Mouse (Mus musculus) lung, embryonic 14.5 days (tissue): Measurements from ENCODE around the gene Ugt1a5. TPM values are rescaled to one million over a fixed set of nuclear protein-coding genes. Genes with fewer than 3 reads are reported as not detected.

ENCODE experiments used
- ATAC-seq: fragments of 200-750 bp; cut with Nextera tagmentation; 2 replicates; pipeline ENCODE4 v1.8.0; 2017; ENCODE audit warnings: mild to moderate bottlenecking, moderate TSS enrichment, moderate library complexity; ENCODE audit not compliant: insufficient read depth
- DNase-seq: peaks from one replicate; pipeline ENCODE4 v3.0.0-alpha.2; 2015
- H3K27ac ChIP-seq: fragments of 300-500 bp; sonication (generic); 2 replicates; pipeline ENCODE4 v1.5.1; 2014; ENCODE audit warnings: low read depth, mild to moderate bottlenecking, moderate library complexity
- H3K27me3 ChIP-seq: fragments of 300-500 bp; sonication (generic); 2 replicates; pipeline ENCODE4 v1.6.1; 2014; ENCODE audit warnings: low read length, control low read depth; ENCODE audit not compliant: insufficient read depth
- H3K36me3 ChIP-seq: fragments of 300-500 bp; sonication (generic); 2 replicates; pipeline ENCODE4 v1.6.1; 2014; ENCODE audit warnings: control low read depth; ENCODE audit not compliant: insufficient read depth
- H3K4me1 ChIP-seq: fragments of 300-500 bp; sonication (generic); 2 replicates; pipeline ENCODE4 v1.6.1; 2014; ENCODE audit warnings: antibody characterized with exemption, control low read depth; ENCODE audit not compliant: insufficient read depth
- H3K4me2 ChIP-seq: fragments of 300-500 bp; sonication (generic); 2 replicates; pipeline ENCODE4 v1.6.1; 2014; ENCODE audit warnings: mild to moderate bottlenecking
- H3K4me3 ChIP-seq: fragments of 300-500 bp; sonication (generic); 2 replicates; pipeline ENCODE4 v1.5.1; 2014; ENCODE audit warnings: low read depth, low read length
- H3K9ac ChIP-seq: fragments of 300-500 bp; sonication (generic); 2 replicates; pipeline ENCODE4 v1.6.1; 2014
- H3K9me3 ChIP-seq: fragments of 300-500 bp; sonication (generic); 2 replicates; pipeline ENCODE4 v1.6.1; 2016; ENCODE audit warnings: low read depth, low read length, control low read depth
- CTCF ChIP-seq: IDR thresholded peaks from 2 replicates; pipeline ENCODE4 v1.5.1; 2016; ENCODE audit warnings: antibody characterized with exemption, low read depth
- WGBS: fragments of 180-500 bp; shearing (Covaris S2); extraction: QIAGEN DNeasy Blood & Tissue Kit; methylation state at CpG from one replicate; pipeline ENCODE4 v1.1.7; 2014; 5-methylcytosine and 5-hydroxymethylcytosine counted together
- polyA plus RNA-seq: library from polyadenylated mRNA; unstranded; fragments of >200 nt; fragmentation: Nextera tagmentation; extraction: Ambion mirVana; gene quantifications from 2 replicates; pipeline ENCODE4 v1.2.1, GENCODE M21; 2014

Ugt1a5 gene
- polyA plus RNA-seq, 1 experiment from 2014 or later = not detected

DNA sequence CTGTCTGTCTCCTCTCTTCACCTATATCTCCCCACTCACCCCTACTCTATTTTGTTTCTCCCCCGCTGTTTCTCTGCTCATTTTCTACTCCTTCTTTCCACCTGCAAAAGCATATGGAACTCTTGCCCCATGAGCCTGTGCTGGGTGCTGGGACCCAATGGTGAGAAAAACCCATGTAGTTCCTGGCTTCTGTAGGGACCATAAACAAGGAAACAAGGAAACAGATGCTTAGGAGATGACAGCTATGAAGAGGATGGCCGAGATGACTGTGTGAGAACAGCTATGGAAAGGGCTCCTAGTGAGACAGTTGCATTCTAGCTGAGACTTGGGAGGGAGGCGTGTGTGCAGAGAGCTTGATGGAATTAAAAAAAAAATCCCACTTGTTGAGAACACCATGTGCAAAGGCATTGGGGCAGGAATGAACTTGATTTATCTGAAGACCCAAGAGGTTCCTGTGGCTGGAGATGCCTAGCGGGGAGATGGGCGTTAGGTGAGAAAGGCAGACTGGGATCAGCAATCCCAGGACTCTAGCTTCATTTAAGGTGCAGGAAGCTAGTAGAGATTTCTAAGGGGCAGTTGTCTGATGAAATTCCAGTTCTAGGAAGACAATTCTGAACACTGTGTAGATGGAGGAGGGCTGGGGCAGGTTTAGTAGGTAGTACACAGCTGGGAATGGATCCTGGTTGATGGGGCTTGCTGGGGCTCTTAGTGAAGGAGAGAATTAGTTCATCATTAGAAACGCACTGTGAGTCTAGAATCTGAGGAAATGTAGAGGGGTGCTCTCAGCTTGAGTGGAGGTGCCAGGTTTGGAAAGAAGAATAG lies 65.4 kb downstream of the Ugt1a5 start:
- Histone ChIP-seq H3K4me2 (no peak overlapping the region), H3K9me3 (peaks cover 91% of the 10 kb centered on the region), H3K4me1 (no peaks in the 10 kb centered on the region), H3K27me3 (no peaks in the 10 kb centered on the region), H3K4me3 (no peak overlapping the region), H3K9ac (no peak overlapping the region), H3K27ac (no peak overlapping the region), H3K36me3 (no peaks in the 10 kb centered on the region)
- 69% methylated on average over 6 of the region's 6 CpGs for WGBS
- DNase-seq (no peak), ATAC-seq (no peak)
- TF ChIP-seq CTCF = no peak

DNA sequence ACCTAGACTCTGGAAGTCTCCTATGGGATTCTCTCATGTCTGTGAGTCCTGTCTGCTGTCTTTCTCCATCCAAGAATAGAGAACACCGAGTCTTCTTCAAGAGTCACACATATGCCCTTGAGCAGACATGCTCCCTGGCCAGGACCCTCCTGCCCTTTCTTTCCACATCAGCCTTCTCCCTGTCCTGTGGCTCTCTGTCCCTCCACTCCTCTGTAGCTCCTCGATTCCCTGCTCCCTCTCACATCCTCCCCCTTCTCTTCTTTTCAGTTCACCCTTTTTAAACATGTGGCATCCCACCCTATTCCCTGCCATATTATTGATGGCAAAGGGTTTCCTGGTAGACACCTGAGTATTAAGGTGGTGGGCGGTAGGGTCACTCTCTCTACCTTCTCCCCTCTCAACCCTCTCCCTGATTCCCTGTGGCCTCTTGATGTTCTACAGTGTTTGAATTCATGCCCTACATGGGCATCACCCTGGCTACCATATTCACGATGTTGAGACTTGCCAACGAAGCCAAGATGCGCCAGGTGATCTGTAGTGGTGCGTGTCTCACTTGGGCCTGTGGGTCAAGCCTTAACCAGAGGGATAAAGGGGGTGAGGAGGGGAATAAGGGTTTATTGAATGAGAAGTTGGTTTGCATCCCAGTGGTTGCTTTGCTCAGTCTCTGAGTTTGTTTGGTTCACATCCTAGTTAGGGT lies 66.1 kb downstream of the Ugt1a5 start:
- 60% methylated on average over 7 of the region's 7 CpGs for WGBS
- no peak overlapping the region for H3K4me3 ChIP-seq
- no peak overlapping the region for H3K9ac ChIP-seq
- no peak for TF ChIP-seq CTCF
- H3K4me2 ChIP-seq = no peak overlapping the region
- H3K4me1 ChIP-seq = no peaks in the 10 kb centered on the region
- no peak for DNase-seq
- H3K9me3 ChIP-seq = peaks cover 86% of the 10 kb centered on the region
- H3K27me3 ChIP-seq = no peaks in the 10 kb centered on the region
- ATAC-seq = no peak
- no peaks in the 10 kb centered on the region for H3K36me3 ChIP-seq
- no peak overlapping the region for H3K27ac ChIP-seq

DNA sequence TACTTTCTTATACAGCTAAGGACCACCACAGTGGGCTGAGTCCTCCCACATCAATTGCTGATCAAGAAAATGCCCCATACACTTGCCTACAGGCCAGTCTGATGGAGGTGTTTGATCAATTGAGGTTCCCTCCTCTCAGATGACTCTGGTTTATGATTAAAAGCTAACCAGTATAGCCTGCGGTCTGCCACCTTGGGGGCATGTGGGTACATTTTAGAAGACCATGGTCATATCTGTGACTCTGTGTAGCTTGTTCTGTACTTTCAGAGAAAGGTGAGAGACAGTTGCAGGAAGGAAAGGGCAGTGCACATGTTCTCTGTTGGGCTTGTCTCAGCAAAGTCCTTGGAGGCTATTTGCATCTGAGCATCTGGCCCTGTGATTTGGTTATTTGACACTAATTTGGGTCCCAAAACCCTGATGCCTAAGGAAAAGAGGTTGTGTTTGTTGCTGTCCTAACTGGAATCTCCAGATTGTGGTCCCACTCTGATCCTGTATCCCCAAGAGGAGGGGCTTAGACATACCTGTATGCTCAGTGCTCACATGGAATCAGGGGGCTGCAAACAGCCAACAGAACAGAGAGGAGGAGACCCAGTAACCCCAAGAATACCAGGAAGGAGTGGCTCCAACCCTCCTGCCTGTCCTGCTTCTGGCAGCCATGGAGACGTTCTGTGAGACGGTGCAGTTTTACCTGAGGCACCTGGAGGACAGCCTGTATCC lies 67.0 kb downstream of the Ugt1a5 start:
- no peak for TF ChIP-seq CTCF
- DNase-seq = no peak
- 53% methylated on average over 3 of the region's 3 CpGs for WGBS

DNA sequence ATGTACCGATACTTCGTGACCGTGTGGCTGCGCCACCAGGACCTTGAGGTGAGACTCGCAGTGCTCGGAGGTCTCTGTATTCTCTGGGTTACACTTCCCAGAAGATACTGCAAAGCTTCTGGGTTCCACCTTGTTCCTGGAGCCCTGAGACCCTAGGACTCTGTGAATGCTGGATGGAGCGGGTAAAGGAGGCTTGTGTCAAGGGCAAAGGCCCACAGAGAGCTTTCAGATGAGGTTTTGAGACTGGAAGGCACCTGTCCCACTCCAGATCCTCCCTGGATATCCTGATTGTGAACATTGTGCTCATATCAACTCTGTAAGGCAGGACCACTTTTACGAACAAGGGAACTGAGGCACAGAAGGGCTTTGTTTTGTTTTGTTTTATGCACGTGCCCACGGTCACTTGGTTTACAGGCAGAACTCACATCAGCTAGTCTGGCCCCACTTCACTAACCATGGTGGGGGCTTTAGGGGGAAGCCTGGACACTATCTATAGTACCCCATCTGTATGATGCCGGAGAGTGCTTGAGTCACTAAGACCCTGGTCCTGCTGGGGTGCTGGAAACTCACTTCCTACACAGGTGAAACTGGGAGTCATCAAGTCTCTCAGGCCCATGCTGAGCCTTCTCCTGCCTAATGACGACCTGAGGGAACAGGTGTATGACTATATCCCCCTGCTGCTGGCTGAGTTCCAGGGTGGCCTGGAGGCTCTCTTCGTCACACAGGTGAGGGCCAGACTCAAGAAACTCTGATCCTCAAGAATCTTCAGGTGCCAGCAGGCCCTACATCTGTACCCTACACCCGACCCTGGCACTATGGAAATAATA lies 67.8 kb downstream of the Ugt1a5 start:
- Histone ChIP-seq H3K27me3 (no peaks in the 10 kb centered on the region), H3K27ac (no peak overlapping the region), H3K4me3 (no peak overlapping the region), H3K4me1 (no peaks in the 10 kb centered on the region), H3K9ac (no peak overlapping the region), H3K9me3 (peaks cover 82% of the 10 kb centered on the region), H3K36me3 (no peaks in the 10 kb centered on the region), H3K4me2 (no peak overlapping the region)
- WGBS = 67% methylated on average over 14 of the region's 14 CpGs
- ATAC-seq = no peak
- no peak for TF ChIP-seq CTCF
- no peak for DNase-seq

More for the DNA sequence above, 67.0 kb downstream of the Ugt1a5 start:
- H3K36me3 ChIP-seq = no peaks in the 10 kb centered on the region
- H3K4me3 ChIP-seq = no peak overlapping the region
- H3K27me3 ChIP-seq = no peaks in the 10 kb centered on the region
- H3K9me3 ChIP-seq = peaks cover 84% of the 10 kb centered on the region
- H3K4me2 ChIP-seq = no peak overlapping the region
- H3K4me1 ChIP-seq = no peaks in the 10 kb centered on the region
- ATAC-seq = no peak
- H3K9ac ChIP-seq = no peak overlapping the region
- H3K27ac ChIP-seq = no peak overlapping the region

DNA sequence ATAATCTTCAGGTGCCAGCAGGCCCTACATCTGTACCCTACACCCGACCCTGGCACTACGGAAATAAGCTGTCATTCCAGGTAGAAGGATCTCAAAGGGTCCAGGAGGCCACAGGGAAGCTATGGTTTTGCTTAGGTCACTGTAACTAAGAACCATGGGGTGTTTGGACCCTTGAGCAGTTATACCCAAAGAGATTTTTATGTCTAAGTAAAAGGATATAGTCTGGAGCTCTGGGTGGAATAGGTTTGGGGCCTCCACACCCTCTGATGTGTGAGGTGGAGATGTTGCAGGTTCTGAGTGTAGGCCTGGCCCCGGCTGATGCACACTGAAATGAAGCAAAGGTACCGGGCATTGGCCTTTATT lies 68.4 kb downstream of the Ugt1a5 start:
- no peak for DNase-seq
- TF ChIP-seq CTCF = no peak
- Histone ChIP-seq H3K9ac (no peak overlapping the region), H3K4me2 (no peak overlapping the region), H3K36me3 (no peaks in the 10 kb centered on the region), H3K4me1 (no peaks in the 10 kb centered on the region), H3K27me3 (no peaks in the 10 kb centered on the region), H3K27ac (no peak overlapping the region), H3K9me3 (peaks cover 84% of the 10 kb centered on the region), H3K4me3 (no peak overlapping the region)
- 57% methylated on average over 4 of the region's 4 CpGs for WGBS
- no peak for ATAC-seq

DNA sequence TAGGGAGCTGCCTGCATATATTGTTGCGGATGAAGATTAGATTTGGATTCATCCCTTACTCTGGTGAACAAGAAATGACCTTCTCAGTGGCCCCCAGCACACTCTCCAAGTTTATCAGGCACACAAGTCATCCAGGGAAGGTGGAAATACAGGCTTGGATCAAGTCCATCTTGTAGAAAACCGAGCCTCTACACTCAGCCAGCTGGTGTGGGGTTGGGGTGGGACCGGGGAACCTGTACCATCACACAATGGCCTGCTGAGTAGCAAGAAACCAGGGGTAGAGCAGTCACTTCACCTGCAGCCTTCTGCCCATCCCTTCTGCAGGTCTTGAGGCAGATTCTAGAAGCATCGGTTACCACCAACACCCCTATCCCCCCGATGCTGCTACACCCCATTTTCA lies 68.8 kb downstream of the Ugt1a5 start:
- ATAC-seq = no peak
- no peak overlapping the region for H3K27ac ChIP-seq
- no peak overlapping the region for H3K4me3 ChIP-seq
- no peak for DNase-seq
- no peak for TF ChIP-seq CTCF
- H3K4me2 ChIP-seq = no peak overlapping the region
- H3K36me3 ChIP-seq = no peaks in the 10 kb centered on the region
- WGBS = 42% methylated on average over 5 of the region's 5 CpGs
- H3K9me3 ChIP-seq = peaks cover 84% of the 10 kb centered on the region
- no peak overlapping the region for H3K9ac ChIP-seq
- no peaks in the 10 kb centered on the region for H3K27me3 ChIP-seq
- H3K4me1 ChIP-seq = no peaks in the 10 kb centered on the region
